Mouse (Mus musculus): ENCODE data around the gene Tmem212.
"Not testable (repeated sequence)": the region's sequence is repeated elsewhere in the genome, so short reads cannot be mapped to it uniquely, and the experiment has no call there.

Tmem212 gene

GRCm38 (mm10) chr3:27896318-27896892 is at the start of gene Tmem212:
Gene Tmem212 (minus strand): TSS chr3:27896368.
- DNase-seq: no peak

GRCm38 (mm10) chr3:27945397-27945796 is 49.2 kb upstream of the Tmem212 start:
- not testable (repeated sequence) for DNase-seq

DNA sequence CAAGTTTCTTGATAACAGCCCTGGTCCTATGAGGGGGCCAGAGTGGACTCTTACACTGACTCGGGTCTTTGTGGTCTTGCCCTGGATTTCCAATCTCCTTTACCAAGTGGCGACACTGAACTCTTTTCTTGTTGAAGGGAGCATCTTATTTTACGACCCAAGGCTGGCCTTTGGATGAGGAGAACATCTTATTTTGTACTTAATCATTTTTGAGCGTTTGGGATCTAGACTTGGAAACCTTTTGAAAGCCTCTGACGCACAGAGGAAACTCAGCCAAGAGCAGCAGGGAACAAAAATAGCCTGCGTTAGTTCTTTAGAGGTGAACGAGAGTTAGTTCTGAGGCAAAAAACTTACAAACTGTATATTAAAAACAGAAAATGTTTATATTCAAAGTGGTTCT is 46.8 kb upstream of the Tmem212 start:
- DNase-seq: no peak

- DNase-seq: no peak
Observed at GRCm38 (mm10) chr3:27941634-27942033, 45.5 kb upstream of the Tmem212 start.

GRCm38 (mm10) chr3:27938381-27939323 is 42.5 kb upstream of the Tmem212 start, which contains the start of gene Pld1:
Gene Pld1 (plus strand): TSS chr3:27938695.
- peak; percentile 13 for DNase-seq

- no peak for DNase-seq
Observed at GRCm38 (mm10) chr3:27937144-27938110, 41.3 kb upstream of the Tmem212 start.

- no peak for DNase-seq
Observed at GRCm38 (mm10) chr3:27936731-27937130, 40.6 kb upstream of the Tmem212 start.

DNA sequence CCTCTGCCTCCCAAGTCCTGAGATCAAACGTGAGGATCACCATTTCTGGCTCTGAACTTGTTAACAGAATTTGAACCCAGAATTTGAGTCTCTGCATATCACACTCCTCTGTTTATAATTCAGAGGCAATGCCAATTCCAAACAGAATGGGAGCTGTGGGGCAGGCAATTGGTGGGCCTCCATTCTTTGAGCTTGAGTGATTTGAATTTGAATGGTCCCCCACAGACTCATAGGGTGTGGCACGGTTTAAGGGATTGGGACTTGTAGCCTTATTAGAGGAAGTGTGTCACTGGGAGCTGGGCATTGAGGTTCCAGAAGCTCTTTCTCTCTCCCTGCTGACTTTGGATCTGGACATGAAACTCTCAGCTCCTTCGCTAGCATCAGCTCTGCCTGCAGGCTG is 39.5 kb upstream of the Tmem212 start:
- DNase-seq: no peak

DNA sequence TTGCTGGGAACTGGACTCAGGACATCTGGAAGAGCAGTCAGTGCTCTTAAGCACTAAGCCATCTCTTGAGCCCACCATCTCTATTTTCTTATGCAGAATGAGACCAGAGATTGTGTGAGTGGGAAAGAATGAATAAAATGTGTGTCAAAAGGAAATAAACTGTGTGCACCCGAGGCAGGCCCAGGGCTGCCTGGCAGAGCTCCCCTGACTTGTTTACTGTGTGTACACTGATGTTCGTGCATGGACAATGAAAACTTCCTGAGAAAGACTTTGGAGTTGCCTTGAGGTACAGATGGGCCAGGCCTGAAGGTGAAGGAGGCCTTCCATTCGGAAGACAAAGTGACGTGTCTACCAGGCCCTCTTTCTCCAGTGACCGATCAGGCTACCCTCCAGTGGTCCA is 36.2 kb upstream of the Tmem212 start:
- DNase-seq: no peak

DNA sequence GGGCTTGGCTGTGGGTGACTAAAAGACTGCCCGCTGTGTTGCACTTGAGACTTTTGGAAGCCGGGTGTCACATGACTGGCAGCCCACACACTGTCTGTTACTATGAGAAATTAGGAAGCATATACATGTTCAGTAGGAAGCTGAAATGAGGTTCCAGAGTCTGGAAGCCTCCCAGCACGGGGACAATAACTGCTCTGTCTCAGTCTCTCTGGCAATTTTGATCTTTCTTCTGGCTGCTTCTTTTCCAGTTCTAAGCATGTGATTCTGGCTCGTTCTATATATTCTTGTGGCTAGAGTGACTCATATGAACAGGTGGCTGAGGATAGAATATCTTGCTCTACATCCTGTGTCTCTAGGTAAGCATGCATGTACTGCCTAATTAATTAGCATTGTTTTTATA is 33.1 kb upstream of the Tmem212 start:
- no peak for DNase-seq

GRCm38 (mm10) chr3:27924037-27924436 is 27.9 kb upstream of the Tmem212 start:
- DNase-seq: no peak

GRCm38 (mm10) chr3:27921268-27922020 is 25.3 kb upstream of the Tmem212 start:
- no peak for DNase-seq

DNA sequence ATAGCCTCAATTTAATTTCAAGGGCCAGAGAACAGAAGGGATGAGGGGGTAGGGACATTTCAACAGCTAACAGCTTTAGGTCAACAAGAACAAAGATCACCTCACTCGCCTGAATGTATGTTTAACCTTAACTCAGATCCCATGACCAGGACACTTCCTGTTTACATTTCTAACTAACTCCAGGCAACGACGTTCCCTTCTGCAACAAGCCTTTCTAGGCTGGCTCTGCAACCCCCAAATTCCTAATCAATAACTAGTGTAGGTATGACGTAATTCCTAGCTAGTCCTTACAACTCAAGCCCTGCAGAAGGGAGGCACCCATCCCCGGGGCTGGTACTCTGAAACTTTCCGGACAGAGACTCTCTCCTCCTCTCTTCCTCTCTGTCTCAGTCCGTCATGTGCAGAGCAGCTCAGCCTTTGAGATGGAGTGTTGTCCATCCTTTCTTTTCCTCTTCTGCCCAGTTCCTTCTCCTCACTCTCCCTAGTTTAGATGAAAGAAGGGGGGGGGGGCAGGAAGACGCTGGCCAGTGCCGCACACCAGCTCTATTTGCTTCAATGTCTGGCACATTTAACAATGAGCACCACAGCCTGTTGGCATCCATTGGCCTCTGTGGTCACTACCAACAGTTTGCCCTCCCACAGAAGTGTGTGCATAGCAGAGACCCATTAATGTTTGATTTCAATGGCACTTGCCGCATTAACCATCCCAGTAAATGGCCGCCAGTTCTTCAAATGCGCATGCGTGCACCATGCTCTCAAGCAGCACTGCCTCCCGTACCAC is 22.7 kb upstream of the Tmem212 start:
- DNase-seq: no peak

DNA sequence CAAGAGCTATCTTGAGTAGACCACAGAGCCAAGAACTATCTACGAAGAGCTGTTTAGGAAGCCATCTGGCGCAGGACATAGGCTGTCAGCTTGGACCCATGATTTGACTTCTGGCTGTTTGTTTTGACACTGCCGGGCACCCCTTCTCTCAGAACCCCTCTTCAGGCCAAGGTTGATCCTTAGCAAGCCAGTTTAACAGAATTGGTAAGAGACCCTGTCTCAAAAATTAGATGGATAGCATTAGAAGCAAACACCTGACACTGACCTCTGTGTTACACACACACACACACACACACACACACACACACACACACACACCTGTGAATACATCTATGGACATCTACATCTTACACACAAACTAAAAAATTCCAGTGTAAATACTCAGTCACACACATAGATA is 12.8 kb upstream of the Tmem212 start:
- DNase-seq: no peak

DNA sequence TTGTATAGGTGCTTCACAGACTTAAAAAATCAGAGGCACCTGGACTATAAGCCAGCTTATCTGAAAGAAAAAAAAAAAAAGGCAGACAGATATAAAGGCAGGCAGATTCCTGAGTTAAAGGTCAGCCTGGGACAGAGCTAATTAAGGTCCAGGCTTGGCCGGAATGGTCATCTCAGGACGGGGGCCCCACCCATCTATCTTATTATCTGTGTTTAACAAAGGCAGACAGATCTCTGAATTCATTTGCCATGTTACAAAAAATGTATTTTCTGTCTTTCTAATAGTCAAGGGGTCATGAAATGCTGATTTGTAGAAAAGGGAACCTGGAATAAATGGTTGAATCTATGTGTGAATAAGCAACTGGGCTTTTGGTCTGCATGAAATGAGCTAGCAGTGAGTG is 12.1 kb upstream of the Tmem212 start:
- no peak for DNase-seq

- no peak for DNase-seq
Observed at GRCm38 (mm10) chr3:27907301-27907700, 11.1 kb upstream of the Tmem212 start.

DNA sequence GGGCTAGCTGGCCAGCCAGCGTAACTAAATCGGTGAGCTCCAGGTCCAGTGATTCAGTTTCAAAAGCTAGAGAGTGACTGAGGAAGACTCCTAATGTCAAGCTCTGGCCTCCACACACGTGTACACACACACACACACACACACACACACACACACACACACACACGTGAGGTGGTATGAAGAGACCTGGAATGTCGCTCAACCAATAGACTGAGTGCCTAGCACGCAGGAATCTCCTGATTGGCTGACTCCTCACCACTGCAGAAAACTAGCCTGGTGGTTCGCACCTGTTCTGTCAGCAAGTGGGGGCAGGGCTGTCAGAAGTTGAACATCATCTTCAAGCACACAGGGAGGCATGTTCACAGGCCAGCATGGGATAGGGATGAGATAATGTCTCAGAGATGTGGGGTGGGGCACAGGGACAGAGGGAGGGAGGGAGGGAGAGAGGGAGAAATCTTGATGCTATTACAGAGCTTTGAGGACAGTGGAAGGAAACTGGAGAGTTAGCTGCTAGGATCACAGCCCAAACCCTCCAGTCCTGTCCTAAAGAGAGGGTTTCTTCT is 10.6 kb upstream of the Tmem212 start:
- no peak for DNase-seq

- no peak for DNase-seq
Observed at GRCm38 (mm10) chr3:27904659-27905330, 8.6 kb upstream of the Tmem212 start.

GRCm38 (mm10) chr3:27901846-27902245 is 5.7 kb upstream of the Tmem212 start:
- no peak for DNase-seq

- DNase-seq: no peak
Observed at GRCm38 (mm10) chr3:27899012-27899726, 3.0 kb upstream of the Tmem212 start.
